Mouse (Mus musculus): Measurements from ENCODE around the gene Haus5. TPM values are rescaled to one million over a fixed set of nuclear protein-coding genes. Genes with fewer than 3 reads are reported as not detected.
A peak's percentile ranks its signal among the peaks of the same experiment; 100 is the strongest.

The Haus5 gene
- total RNA-seq (2021): 1 to 10 TPM; 4.0 to 5.7 TPM

DNA sequence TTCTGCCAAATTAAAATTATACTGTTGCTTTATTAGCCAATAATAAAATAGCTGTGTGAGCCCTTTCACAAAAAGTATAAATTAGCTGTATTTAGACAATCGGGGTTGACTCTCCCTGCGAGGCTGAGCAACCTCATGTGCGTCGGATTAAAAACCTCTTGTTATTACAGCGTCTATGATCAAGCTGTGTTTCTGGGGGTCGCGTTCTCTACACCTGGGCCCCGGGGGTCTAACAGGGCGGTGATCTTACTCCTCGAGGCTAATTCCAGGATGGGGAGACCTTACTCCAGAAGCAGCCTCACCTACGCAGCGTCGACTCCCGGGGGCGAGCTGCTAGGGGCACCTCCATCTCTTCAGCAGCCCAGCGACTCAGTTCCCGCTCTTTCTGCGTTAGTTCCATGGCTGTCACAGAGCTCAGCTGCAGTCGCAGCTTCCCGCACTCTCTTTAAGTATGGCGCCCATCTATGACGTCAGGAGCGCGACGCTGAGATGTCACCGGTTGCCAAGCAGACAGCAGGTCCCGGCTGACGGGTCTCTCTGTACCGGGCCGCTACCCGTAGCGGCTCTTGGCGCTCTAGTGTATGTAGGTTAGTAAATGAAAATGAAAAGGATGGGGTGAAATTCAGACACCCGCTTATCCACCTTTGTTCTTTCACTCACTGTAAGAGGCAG, at the start of gene Haus5:
Haus5 (minus strand) TSS at position 466 of the 672 bp plus-strand sequence.
- peak; percentile 85 to 91 for DNase-seq (ENCODE audit: low spot score in 2 of 2)
- intact Hi-C loops (cut with DNase I): loop anchor here (10.0 kb wide), 1 partner anchor 200 kb away; the partner anchor contains the start of gene Ffar1

DNA sequence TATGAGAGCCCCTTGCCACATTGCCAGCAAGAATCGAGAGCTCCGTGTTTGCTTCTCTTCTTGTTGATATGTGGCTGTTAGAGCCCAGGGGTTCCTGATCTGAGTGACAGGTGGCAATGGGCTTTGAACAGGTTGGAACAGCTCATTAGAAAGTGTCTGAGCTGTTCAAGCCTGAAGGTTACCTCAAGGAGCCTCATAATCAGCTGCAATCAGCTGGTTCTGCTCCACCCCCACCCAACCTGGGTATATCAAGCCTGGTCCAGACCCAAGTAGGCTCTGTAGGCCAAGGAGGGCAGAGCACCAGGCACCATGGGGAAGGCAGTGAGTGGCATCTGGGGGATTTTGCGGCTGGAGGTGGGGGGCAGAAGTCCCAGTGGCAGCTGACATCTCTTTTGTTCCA, 47.1 kb upstream of the Haus5 start, which contains the start of gene Atp4a:
Atp4a (plus strand) TSS at position 268 of the 400 bp plus-strand sequence.
- no peak for DNase-seq (ENCODE audit: low spot score in 2 of 2)
- intact Hi-C loops (cut with DNase I): no loop called here

GRCm38 (mm10) chr7:30707441-30707840, 42.6 kb upstream of the Haus5 start:
- DNase-seq (ENCODE audit: low spot score in 2 of 2): no peak
- intact Hi-C loops (cut with DNase I): no loop called here

DNA sequence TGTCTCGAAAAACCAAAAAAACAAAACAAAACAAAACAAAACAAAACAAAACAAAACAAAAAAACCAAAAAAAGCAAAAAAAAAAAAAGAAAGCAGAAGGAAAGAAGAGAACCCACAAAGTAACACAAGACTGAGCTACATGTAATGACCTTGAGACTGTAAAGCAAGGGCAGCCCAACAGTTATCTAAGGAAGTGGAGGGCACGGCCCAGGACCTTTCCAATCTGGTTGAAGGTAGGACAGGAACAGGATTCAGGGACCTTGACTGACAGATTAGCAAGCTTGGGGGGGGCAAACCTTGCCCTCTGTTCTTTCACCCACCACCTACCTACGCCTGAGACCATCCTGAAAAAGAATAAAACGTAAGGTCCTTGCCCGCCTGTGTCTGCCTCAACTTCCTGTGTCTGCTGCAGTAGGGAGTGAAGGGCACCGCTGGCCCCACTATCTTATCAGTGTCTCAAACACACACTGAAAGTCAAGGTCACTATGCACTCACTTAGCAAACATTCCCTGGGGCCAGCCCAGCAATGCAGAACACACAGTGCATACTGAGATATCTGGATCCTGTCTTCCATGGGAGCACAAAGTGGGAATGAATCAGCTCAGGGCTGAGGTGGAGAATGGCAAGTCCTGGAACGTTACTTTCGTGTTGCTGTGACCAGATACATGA, 41.6 kb upstream of the Haus5 start:
- intact Hi-C loops (cut with DNase I): no loop called here
- DNase-seq (ENCODE audit: low spot score in 2 of 2): no peak

GRCm38 (mm10) chr7:30698589-30698988, 33.8 kb upstream of the Haus5 start, which contains the start of gene 2200002J24Rik:
2200002J24Rik (plus strand) TSS chr7:30698926.
- DNase-seq (ENCODE audit: low spot score in 2 of 2): no peak
- intact Hi-C loops (cut with DNase I): no loop called here

GRCm38 (mm10) chr7:30698101-30698500, 33.3 kb upstream of the Haus5 start:
- no peak for DNase-seq (ENCODE audit: low spot score in 2 of 2)
- intact Hi-C loops (cut with DNase I): no loop called here

DNA sequence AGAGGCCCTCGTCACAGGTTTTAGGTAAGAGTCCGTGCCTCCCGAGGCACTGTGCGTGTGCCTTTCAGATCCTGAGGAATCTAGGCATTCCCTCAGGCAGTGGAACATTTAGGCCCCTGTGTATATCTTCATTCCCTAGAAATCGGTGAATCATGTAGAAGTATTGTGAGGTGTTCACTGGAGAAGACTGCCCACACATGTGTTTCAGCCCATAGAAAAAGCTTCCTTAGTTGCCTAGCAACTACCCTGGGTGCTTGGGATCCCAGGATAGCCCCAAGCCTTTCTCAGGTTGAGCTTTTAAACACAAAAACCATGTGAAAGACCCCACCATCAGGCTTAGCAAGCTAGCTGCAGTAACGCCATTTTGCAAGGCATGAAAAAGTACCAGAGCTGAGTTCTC, 23.5 kb upstream of the Haus5 start:
- DNase-seq (ENCODE audit: low spot score in 2 of 2): peak in 1 of 2 experiments; percentile 7
- intact Hi-C loops (cut with DNase I): no loop called here

DNA sequence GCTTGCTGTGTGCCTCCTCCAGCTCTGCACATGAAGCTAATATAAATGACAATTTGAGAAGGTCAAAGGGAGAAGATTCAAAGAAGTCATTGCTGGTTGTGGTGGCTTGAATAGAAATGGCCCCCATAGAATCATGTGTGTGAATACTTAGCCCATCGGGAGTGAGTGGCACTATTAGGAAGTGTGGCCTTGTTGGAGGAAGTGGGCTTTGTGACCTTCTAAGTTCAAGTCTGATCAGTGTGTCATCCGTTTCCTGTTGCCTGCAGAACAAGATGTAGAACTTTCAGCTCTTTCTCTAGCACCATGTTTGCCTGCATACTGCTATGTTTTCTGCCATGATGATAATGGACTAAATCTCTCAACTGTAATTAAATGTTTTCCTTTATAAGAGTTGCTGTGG, 18.6 kb upstream of the Haus5 start:
- DNase-seq (ENCODE audit: low spot score in 2 of 2): no peak
- intact Hi-C loops (cut with DNase I): no loop called here

- intact Hi-C loops (cut with DNase I): no loop called here
- no peak for DNase-seq (ENCODE audit: low spot score in 2 of 2)
Observed at GRCm38 (mm10) chr7:30681897-30682296, 17.1 kb upstream of the Haus5 start.

DNA sequence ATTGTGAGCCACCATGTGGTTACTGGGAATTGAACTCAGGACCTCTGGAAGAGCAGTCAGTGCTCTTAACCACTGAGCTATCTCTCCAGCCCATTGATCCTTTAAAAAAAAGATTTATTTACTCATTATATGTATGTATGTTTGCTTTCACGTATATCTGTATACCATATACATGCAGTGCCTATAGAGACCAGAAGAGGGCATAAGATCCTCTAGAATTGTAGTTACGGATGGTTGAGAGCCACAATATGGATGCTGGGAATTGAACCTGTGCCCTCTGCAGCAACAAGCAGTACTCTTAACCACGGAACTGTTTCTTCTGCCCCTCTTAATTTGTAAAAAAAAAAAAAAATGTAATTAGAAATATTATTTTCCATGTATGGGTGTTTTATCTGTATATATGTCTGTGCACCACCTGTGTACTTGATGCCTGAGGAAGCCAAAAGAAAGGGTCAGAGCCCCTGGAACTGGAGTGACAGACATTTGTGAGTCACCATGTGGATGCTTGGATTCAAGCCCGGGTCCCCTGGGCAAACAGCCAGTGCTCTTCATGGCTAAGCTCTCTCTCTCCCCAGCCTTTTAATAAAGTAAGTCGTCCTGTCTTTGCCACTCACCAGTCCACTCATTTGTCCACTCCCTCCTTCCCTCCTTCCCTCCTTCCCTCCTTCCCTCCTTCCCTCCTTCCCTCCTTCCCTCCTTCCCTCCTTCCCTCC, 13.6 kb upstream of the Haus5 start:
- intact Hi-C loops (cut with DNase I): no loop called here
- no peak for DNase-seq (ENCODE audit: low spot score in 2 of 2)

DNA sequence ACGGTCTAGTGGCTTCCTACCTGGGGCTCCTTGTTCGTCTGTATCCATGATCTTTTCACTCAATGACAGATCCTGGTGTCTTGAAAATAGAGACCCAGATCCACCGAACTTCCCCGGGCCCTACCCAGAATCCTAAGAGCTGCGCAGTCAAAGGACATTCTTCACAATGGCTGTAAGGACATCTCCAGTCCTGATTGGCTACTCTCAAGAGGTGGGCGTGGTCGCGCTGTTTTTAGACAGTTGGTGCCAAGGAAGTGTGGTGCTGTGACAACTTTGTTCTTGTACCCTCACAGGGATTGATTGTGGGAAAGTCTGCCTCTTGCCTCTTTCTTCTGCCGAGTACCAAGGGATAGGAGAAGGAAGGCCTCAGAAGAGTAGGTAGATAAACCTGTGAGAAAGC, 6.7 kb upstream of the Haus5 start, which contains the start of gene Pmis2:
Pmis2 (minus strand) TSS at position 126 of the 400 bp plus-strand sequence.
- intact Hi-C loops (cut with DNase I): no loop called here
- DNase-seq (ENCODE audit: low spot score in 2 of 2): no peak

DNA sequence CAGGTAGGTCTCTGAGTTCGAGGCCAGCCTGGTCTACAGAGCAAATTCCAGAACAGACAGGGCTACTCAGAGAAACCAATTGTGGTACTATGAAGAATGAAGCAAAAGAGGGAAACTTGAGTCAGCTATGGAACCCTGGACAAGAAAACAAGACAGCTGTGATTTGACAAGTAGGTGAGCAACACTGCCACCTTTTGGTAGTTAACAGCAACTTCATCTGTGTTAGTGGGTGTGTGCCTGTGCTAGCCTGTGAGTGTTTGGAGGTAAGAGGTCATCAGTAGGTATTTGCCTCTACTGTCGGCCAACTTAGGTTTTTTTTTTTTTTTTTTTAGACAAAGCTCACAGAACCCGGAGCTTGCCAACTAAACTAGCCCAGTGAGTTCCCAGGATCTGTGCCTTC, 4.4 kb upstream of the Haus5 start:
- intact Hi-C loops (cut with DNase I): loop anchor here (10.0 kb wide), 1 partner anchor 196 kb away; the partner anchor contains the start of gene Ffar1
- DNase-seq (ENCODE audit: low spot score in 2 of 2): no peak

DNA sequence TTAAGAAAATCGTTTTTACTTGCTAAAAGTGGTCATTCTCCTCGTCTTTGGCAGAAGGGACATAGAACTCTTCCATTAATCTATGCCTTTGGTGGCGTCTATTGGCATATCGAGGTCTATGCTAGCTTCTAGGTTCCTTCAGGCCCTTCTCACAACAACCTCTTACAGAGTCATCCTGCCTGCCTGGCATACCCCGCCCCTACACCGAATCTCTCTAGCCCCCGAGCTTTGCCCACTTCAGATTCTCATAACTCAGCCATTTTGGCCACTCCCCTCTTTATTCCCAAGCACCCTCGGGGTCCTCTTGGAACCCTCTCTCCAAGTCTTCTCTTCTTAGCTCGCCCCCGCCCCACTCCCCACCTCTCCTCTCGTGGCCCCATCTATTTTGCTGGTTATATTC, 527 bp upstream of the Haus5 start:
- intact Hi-C loops (cut with DNase I): loop anchor here (10.0 kb wide), 1 partner anchor 199 kb away; the partner anchor contains the start of gene Ffar1
- no peak for DNase-seq (ENCODE audit: low spot score in 2 of 2)

GRCm38 (mm10) chr7:30649591-30650540, 14.9 kb downstream of the Haus5 start, which contains the start of gene Rbm42:
Rbm42 (minus strand) TSS chr7:30650317.
- intact Hi-C loops (cut with DNase I): loop anchor here (5.0 kb wide), 1 partner anchor 77 kb away; the partner anchor contains the start of gene Tmem147
- peak; percentile 97 to 99 for DNase-seq (ENCODE audit: low spot score in 2 of 2)

GRCm38 (mm10) chr7:30639083-30639482, 25.7 kb downstream of the Haus5 start:
- DNase-seq (ENCODE audit: low spot score in 2 of 2): no peak
- intact Hi-C loops (cut with DNase I): no loop called here

DNA sequence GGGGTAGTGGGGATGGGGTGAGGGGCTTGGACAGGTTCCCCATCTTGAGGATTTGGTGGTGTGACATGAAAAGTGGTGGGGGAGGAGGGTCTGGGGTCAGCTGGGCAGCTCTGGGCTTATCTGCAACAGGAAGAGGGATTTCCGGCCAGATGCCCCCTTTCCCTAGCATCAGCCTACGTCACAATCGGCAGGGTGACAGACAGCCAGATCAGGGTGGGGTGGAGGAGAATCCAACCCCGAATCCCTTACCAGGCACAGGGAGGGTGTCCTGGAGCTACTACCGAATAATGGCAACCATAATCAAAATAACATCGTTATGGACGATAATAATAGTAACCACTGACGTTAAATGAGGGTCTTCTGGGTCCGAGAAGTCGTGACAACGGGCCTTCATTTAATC, 28.4 kb downstream of the Haus5 start:
- no peak for DNase-seq (ENCODE audit: low spot score in 2 of 2)

DNA sequence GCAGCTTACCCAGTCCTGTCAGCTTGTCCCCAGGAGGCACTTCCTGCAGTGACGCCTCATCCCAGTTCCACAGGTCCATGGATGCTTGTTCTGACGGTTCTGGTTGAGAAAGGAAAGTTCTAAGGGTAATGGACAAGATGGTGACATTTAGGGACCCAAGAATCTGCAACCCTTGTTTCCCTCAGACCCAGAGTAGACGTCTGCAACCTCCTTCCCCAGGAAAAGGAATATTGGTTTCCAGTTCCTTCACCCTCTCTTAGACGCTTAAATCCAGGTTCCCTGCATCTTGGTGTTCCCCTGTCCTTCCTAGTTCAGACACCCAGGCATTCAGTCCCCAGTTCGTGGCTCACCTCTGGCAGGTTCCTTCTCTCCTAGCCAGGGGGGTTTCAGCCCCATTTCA, 29.0 kb downstream of the Haus5 start, which contains the start of gene Etv2:
Etv2 (minus strand) TSS at position 101 of the 400 bp plus-strand sequence.
- no peak for DNase-seq (ENCODE audit: low spot score in 2 of 2)
- intact Hi-C loops (cut with DNase I): no loop called here

More for the DNA sequence above, 28.4 kb downstream of the Haus5 start:
- intact Hi-C loops (cut with DNase I): no loop called here

DNA sequence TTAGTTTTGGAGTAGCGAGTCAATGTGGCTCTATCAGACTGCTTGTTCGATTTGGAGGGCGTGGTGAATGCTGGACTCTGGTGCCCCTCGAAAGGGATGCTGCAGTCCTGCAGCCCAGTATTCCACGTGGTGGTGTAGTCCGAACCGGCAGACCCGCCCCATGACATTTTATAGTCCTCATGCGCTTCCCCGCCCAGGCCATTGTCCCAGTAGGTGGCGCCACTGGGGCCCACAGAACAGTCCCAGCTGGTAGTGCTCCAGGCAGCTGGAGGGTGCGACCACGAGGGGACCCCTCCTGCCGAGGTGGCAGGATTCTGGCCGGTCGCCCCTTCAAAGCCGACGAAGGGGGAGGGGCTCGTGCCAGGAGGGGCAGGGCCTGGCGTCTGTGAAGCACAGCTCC, 30.2 kb downstream of the Haus5 start:
- no peak for DNase-seq (ENCODE audit: low spot score in 2 of 2)
- intact Hi-C loops (cut with DNase I): no loop called here
